Mouse (Mus musculus) midbrain, embryonic 11.5 days (tissue): ENCODE measurements around the gene Lmntd1. TPM values are rescaled to one million over a fixed set of nuclear protein-coding genes. Genes with fewer than 3 reads are reported as not detected.
A peak's percentile ranks its signal among the peaks of the same experiment; 100 is the strongest.

Source experiments
- ATAC-seq: fragments of 200-750 bp; cut with Nextera tagmentation; 2 replicates; pipeline ENCODE4 v1.8.0; 2017; ENCODE audit warnings: moderate TSS enrichment, moderate library complexity; ENCODE audit not compliant: low FRiP score
- DNase-seq: peaks from one replicate; pipeline ENCODE4 v3.0.0; 2015; ENCODE audit warnings: low spot score; ENCODE audit errors: missing footprints
- H3K27ac ChIP-seq: fragments of 300-500 bp; sonication (generic); 2 replicates; pipeline ENCODE4 v1.5.1; 2014; ENCODE audit warnings: low read depth, low read length
- H3K27me3 ChIP-seq: fragments of 300-500 bp; sonication (generic); 2 replicates; pipeline ENCODE4 v1.6.1; 2014; ENCODE audit warnings: mild to moderate bottlenecking, low read length, moderate library complexity, mixed read lengths; ENCODE audit not compliant: control insufficient read depth, insufficient read depth
- H3K36me3 ChIP-seq: fragments of 300-500 bp; sonication (generic); 2 replicates; pipeline ENCODE4 v1.6.1; 2014; ENCODE audit warnings: mild to moderate bottlenecking, low read length, moderate library complexity, mixed read lengths; ENCODE audit not compliant: control insufficient read depth, insufficient read depth
- H3K4me1 ChIP-seq: fragments of 300-500 bp; sonication (generic); 2 replicates; pipeline ENCODE4 v1.6.1; 2014; ENCODE audit warnings: low read length; ENCODE audit not compliant: control insufficient read depth, insufficient read depth
- H3K4me2 ChIP-seq: fragments of 300-500 bp; sonication (generic); 2 replicates; pipeline ENCODE4 v1.6.1; 2014; ENCODE audit warnings: mild to moderate bottlenecking, moderate library complexity
- H3K4me3 ChIP-seq: fragments of 300-500 bp; sonication (generic); 2 replicates; pipeline ENCODE4 v1.5.1; 2014; ENCODE audit warnings: low read depth, low read length
- H3K9ac ChIP-seq: fragments of 300-500 bp; sonication (generic); 2 replicates; pipeline ENCODE4 v1.6.1; 2014; ENCODE audit warnings: low read length
- H3K9me3 ChIP-seq: fragments of 300-500 bp; sonication (generic); 2 replicates; pipeline ENCODE4 v1.6.1; 2016; ENCODE audit warnings: low read length; ENCODE audit not compliant: control insufficient read depth
- WGBS: fragments of 180-500 bp; shearing (Covaris S2); extraction: QIAGEN DNeasy Blood & Tissue Kit; methylation state at CpG from one replicate; pipeline ENCODE4 v1.1.7; 2014; 5-methylcytosine and 5-hydroxymethylcytosine counted together
- polyA plus RNA-seq: library from polyadenylated mRNA; unstranded; fragments of >200 nt; fragmentation: Nextera tagmentation; extraction: Ambion mirVana; gene quantifications from 2 replicates; pipeline ENCODE4 v1.2.1, GENCODE M21; 2014

Lmntd1 gene
- polyA plus RNA-seq, 1 experiment from 2014 or later: 0.18 TPM

- Histone ChIP-seq H3K4me2 (no peak overlapping the region), H3K4me3 (no peak overlapping the region), H3K27ac (no peak overlapping the region), H3K9me3 (no peaks in the 10 kb centered on the region), H3K4me1 (no peaks in the 10 kb centered on the region), H3K27me3 (no peaks in the 10 kb centered on the region), H3K9ac (no peak overlapping the region), H3K36me3 (no peaks in the 10 kb centered on the region)
- DNase-seq: no peak
- WGBS: 92% methylated on average over 4 of the region's 4 CpGs
- ATAC-seq: no peak
Observed at GRCm38 (mm10) chr6:145464027-145464426, 150.1 kb downstream of the Lmntd1 start.

- Histone ChIP-seq H3K4me2 (no peak overlapping the region), H3K27ac (no peak overlapping the region), H3K27me3 (no peaks in the 10 kb centered on the region), H3K9ac (no peak overlapping the region), H3K4me1 (no peaks in the 10 kb centered on the region), H3K4me3 (no peak overlapping the region), H3K36me3 (no peaks in the 10 kb centered on the region), H3K9me3 (no peaks in the 10 kb centered on the region)
- DNase-seq: no peak
- no peak for ATAC-seq
- WGBS: 87% methylated on average over 12 of the region's 12 CpGs
Observed at GRCm38 (mm10) chr6:145462677-145463245, 151.4 kb downstream of the Lmntd1 start.

- Histone ChIP-seq H3K4me3 (no peak overlapping the region), H3K27ac (no peak overlapping the region), H3K4me1 (no peaks in the 10 kb centered on the region), H3K9ac (no peak overlapping the region), H3K4me2 (no peak overlapping the region), H3K9me3 (no peaks in the 10 kb centered on the region), H3K27me3 (no peaks in the 10 kb centered on the region), H3K36me3 (no peaks in the 10 kb centered on the region)
- DNase-seq (no peak), ATAC-seq (no peak)
- WGBS: 85% methylated on average over 15 of the region's 15 CpGs
Observed at GRCm38 (mm10) chr6:145457066-145457465, 157.1 kb downstream of the Lmntd1 start.

- 78% methylated on average over 15 of the region's 15 CpGs for WGBS
- Histone ChIP-seq H3K36me3 (no peaks in the 10 kb centered on the region), H3K4me2 (no peak overlapping the region), H3K9me3 (no peaks in the 10 kb centered on the region), H3K27ac (no peak overlapping the region), H3K4me1 (no peaks in the 10 kb centered on the region), H3K27me3 (no peaks in the 10 kb centered on the region), H3K4me3 (no peak overlapping the region), H3K9ac (no peak overlapping the region)
- DNase-seq: no peak
- no peak for ATAC-seq
Observed at GRCm38 (mm10) chr6:145450628-145451403, 163.3 kb downstream of the Lmntd1 start.

GRCm38 (mm10) chr6:145448361-145448760 lies 165.8 kb downstream of the Lmntd1 start:
- Histone ChIP-seq H3K27me3 (no peaks in the 10 kb centered on the region), H3K4me3 (no peak overlapping the region), H3K36me3 (no peaks in the 10 kb centered on the region), H3K4me2 (no peak overlapping the region), H3K27ac (no peak overlapping the region), H3K9me3 (no peaks in the 10 kb centered on the region), H3K9ac (no peak overlapping the region), H3K4me1 (no peaks in the 10 kb centered on the region)
- DNase-seq (no peak), ATAC-seq (no peak)
- 66% methylated on average over 2 of the region's 2 CpGs for WGBS

- H3K4me1 ChIP-seq: no peaks in the 10 kb centered on the region
- H3K4me3 ChIP-seq: no peak overlapping the region
- no peaks in the 10 kb centered on the region for H3K9me3 ChIP-seq
- DNase-seq (peak; percentile 77), ATAC-seq (no peak)
- H3K9ac ChIP-seq: no peak overlapping the region
- H3K27me3 ChIP-seq: no peaks in the 10 kb centered on the region
- H3K36me3 ChIP-seq: no peaks in the 10 kb centered on the region
- H3K27ac ChIP-seq: no peak overlapping the region
- no peak overlapping the region for H3K4me2 ChIP-seq
- WGBS: 88% methylated on average over 8 of the region's 8 CpGs
Observed at GRCm38 (mm10) chr6:145445811-145446500, 168.2 kb downstream of the Lmntd1 start.

- H3K36me3 ChIP-seq: no peaks in the 10 kb centered on the region
- DNase-seq: no peak
- no peak overlapping the region for H3K4me2 ChIP-seq
- H3K4me3 ChIP-seq: no peak overlapping the region
- WGBS: 92% methylated on average over 4 of the region's 4 CpGs
- no peaks in the 10 kb centered on the region for H3K9me3 ChIP-seq
- no peak overlapping the region for H3K27ac ChIP-seq
- ATAC-seq: no peak
- no peak overlapping the region for H3K9ac ChIP-seq
- no peaks in the 10 kb centered on the region for H3K27me3 ChIP-seq
- H3K4me1 ChIP-seq: no peaks in the 10 kb centered on the region
Observed at GRCm38 (mm10) chr6:145445380-145445779, 168.7 kb downstream of the Lmntd1 start.

- WGBS: 55% methylated on average over 13 of the region's 13 CpGs
Observed at GRCm38 (mm10) chr6:145442786-145443185, 171.3 kb downstream of the Lmntd1 start.

More at GRCm38 (mm10) chr6:145442786-145443185, 171.3 kb downstream of the Lmntd1 start:
- H3K9me3 ChIP-seq: no peaks in the 10 kb centered on the region
- no peak overlapping the region for H3K4me2 ChIP-seq
- H3K9ac ChIP-seq: no peak overlapping the region
- H3K36me3 ChIP-seq: no peaks in the 10 kb centered on the region
- ATAC-seq (no peak), DNase-seq (no peak)
- H3K27me3 ChIP-seq: no peaks in the 10 kb centered on the region
- no peaks in the 10 kb centered on the region for H3K4me1 ChIP-seq
- H3K27ac ChIP-seq: no peak overlapping the region
- H3K4me3 ChIP-seq: no peak overlapping the region
